Mouse (Mus musculus): ENCODE data around the gene Gm6763.
"Not testable (repeated sequence)": the region's sequence is repeated elsewhere in the genome, so short reads cannot be mapped to it uniquely, and the experiment has no call there.

The Gm6763 gene

DNA sequence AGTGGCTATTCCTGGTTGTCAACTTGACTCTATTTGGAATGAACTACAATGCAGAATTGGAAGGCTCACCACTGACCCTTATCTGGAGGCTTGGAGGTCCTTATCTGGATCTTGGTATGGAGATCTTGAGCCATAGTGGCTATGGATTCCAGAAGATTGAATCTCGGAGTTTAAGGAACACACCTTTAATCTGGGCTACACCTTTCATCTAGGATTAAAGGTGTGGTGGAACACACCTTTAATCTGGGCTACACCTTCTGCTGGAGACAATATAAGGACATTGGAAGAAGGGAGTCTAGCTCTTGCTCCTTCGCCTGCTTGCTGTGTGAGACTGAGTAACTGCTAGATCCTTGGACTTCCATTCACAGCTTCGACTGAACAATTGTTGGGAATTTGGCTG, at the start of gene Gm6763:
Gene Gm6763, plus strand, starts transcription at position 301 of the 400 bp plus-strand sequence.
- not testable (repeated sequence) for DNase-seq (ENCODE audit: low read depth, low spot score)

DNA sequence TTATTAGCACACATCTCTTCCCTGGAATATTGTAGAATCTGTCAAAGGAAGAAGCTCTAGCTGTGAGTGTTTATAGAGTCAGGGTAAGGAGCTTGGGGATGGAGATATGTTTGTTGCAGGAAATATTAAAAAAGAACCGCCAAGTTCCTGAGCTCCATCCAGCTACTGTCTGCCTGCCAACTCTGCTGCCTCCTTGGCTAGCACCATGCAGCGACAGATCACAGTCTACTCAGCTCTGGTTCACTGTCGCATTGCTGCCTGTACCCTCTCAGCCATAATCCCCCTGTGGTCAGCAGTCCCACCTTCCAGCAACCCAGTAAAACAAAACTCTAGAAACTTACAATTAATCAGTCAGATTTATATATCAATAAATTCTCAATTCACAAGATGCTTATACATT, 41.3 kb upstream of the Gm6763 start:
- DNase-seq (ENCODE audit: low read depth, low spot score): no peak

DNA sequence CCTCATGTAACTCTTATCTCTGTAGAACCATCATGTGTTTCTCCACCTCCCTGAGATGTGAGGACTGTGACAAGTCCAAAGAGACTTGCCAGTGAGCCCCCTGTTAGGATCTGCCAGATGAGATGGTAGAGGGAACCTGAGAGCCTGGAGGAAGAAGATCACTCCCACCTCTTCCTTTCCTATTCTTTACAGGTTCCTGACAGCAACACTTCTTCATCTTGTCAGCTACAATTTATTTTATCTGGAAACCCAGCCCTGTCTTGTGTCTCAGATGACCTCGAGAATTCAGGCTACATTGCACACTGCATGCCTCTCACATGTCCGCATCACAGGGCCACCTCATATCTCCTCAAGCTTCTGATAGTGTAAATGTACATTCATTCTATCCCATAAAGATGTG, 33.0 kb upstream of the Gm6763 start:
- DNase-seq (ENCODE audit: low read depth, low spot score): no peak

DNA sequence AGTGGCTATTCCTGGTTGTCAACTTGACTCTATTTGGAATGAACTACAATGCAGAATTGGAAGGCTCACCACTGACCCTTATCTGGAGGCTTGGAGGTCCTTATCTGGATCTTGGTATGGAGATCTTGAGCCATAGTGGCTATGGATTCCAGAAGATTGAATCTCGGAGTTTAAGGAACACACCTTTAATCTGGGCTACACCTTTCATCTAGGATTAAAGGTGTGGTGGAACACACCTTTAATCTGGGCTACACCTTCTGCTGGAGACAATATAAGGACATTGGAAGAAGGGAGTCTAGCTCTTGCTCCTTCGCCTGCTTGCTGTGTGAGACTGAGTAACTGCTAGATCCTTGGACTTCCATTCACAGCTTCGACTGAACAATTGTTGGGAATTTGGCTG, 8.6 kb upstream of the Gm6763 start, which contains the start of gene Gm21293:
Gene Gm21293, plus strand, starts transcription at position 301 of the 400 bp plus-strand sequence.
- not testable (repeated sequence) for DNase-seq (ENCODE audit: low read depth, low spot score)

DNA sequence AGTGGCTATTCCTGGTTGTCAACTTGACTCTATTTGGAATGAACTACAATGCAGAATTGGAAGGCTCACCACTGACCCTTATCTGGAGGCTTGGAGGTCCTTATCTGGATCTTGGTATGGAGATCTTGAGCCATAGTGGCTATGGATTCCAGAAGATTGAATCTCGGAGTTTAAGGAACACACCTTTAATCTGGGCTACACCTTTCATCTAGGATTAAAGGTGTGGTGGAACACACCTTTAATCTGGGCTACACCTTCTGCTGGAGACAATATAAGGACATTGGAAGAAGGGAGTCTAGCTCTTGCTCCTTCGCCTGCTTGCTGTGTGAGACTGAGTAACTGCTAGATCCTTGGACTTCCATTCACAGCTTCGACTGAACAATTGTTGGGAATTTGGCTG, 8.4 kb downstream of the Gm6763 start, which contains the start of gene Gm8764:
Gene Gm8764, plus strand, starts transcription at position 301 of the 400 bp plus-strand sequence.
- DNase-seq (ENCODE audit: low read depth, low spot score): not testable (repeated sequence)

DNA sequence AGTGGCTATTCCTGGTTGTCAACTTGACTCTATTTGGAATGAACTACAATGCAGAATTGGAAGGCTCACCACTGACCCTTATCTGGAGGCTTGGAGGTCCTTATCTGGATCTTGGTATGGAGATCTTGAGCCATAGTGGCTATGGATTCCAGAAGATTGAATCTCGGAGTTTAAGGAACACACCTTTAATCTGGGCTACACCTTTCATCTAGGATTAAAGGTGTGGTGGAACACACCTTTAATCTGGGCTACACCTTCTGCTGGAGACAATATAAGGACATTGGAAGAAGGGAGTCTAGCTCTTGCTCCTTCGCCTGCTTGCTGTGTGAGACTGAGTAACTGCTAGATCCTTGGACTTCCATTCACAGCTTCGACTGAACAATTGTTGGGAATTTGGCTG, 16.9 kb downstream of the Gm6763 start, which contains the start of gene Gm21304:
Gene Gm21304, plus strand, starts transcription at position 301 of the 400 bp plus-strand sequence.
- not testable (repeated sequence) for DNase-seq (ENCODE audit: low read depth, low spot score)

DNA sequence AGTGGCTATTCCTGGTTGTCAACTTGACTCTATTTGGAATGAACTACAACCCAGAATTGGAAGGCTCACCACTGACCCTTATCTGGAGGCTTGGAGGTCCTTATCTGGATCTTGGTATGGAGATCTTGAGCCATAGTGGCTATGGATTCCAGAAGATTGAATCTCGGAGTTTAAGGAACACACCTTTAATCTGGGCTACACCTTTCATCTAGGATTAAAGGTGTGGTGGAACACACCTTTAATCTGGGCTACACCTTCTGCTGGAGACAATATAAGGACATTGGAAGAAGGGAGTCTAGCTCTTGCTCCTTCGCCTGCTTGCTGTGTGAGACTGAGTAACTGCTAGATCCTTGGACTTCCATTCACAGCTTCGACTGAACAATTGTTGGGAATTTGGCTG, 25.4 kb downstream of the Gm6763 start, which contains the start of gene Gm21312:
Gene Gm21312, plus strand, starts transcription at position 301 of the 400 bp plus-strand sequence.
- not testable (repeated sequence) for DNase-seq (ENCODE audit: low read depth, low spot score)

DNA sequence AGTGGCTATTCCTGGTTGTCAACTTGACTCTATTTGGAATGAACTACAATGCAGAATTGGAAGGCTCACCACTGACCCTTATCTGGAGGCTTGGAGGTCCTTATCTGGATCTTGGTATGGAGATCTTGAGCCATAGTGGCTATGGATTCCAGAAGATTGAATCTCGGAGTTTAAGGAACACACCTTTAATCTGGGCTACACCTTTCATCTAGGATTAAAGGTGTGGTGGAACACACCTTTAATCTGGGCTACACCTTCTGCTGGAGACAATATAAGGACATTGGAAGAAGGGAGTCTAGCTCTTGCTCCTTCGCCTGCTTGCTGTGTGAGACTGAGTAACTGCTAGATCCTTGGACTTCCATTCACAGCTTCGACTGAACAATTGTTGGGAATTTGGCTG, 33.9 kb downstream of the Gm6763 start, which contains the start of gene Gm20765:
Gene Gm20765, plus strand, starts transcription at position 301 of the 400 bp plus-strand sequence.
- not testable (repeated sequence) for DNase-seq (ENCODE audit: low read depth, low spot score)

DNA sequence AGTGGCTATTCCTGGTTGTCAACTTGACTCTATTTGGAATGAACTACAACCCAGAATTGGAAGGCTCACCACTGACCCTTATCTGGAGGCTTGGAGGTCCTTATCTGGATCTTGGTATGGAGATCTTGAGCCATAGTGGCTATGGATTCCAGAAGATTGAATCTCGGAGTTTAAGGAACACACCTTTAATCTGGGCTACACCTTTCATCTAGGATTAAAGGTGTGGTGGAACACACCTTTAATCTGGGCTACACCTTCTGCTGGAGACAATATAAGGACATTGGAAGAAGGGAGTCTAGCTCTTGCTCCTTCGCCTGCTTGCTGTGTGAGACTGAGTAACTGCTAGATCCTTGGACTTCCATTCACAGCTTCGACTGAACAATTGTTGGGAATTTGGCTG, 42.4 kb downstream of the Gm6763 start, which contains the start of gene Gm4340:
Gene Gm4340, plus strand, starts transcription at position 301 of the 400 bp plus-strand sequence.
- DNase-seq (ENCODE audit: low read depth, low spot score): not testable (repeated sequence)
